Mouse (Mus musculus): ENCODE measurements around the gene Bad.

GRCm38 (mm10) chr19:6983621-6984020 is 42.0 kb downstream of the Bad start:
- TF ChIP-seq CTCF (IDR thresholded peaks at IDR 0.05; ENCODE audit: insufficient read depth, low read depth, low read length), result no peak
- no peak for TF ChIP-seq POLR2A (IDR thresholded peaks at IDR 0.05; ENCODE audit: insufficient read depth, low read depth, low read length)
